Mouse (Mus musculus) c-Kit-positive CD71-positive TER-119-positive erythroid progenitor cells, embryonic 14.5 days (primary cell): ENCODE data around the gene Zfp131.
"Not testable (repeated sequence)": the region's sequence is repeated elsewhere in the genome, so short reads cannot be mapped to it uniquely, and the experiment has no call there.

Experiments
- DNase-seq: peaks from one replicate; pipeline ENCODE4 v3.0.0-alpha.2; 2013; ENCODE audit warnings: low spot score

Gene Zfp131

DNA sequence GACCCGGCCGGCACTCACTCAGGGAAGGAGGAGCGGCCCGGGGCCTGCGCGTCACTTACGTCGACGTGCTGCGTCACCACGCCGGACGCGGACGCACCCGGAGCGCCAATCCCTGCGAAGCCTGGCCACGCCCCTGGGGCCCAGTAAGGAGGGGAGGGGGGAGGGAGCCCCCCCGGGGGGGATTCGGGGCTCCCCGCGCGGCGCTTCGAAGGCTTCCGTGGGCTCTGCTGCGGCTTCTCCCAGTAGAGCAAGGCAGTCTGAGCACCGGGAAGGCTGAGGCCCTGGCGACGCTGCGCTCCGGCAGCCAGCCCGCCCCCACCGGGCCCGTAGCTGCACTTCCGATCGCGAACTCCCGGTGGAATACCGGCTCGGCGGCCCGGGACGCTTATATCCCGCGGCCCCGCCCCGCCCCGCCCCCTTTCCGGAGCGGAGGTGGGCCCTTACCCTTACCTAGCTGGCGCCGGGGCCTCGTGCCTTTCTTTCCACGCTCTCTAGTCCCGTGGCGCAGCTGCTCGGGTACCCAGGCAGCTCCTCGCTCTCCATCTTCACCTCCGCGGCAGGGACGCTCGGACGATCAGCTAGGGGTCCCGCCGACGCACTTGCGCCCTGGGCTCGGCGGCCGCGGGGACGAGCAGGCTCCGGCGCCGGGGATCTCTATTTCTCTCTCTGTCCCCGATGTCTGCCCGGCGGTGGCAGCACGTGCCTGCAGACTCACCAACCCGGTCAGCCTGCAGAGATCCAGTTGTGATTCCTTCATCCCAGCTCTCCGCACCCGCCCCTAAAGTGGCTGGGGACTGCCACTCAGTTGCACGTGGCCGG lies at the start of gene Zfp131:
Zfp131 (minus strand) TSS at position 129 of the 819 bp plus-strand sequence.
- DNase-seq: peak; percentile 90

GRCm38 (mm10) chr13:119839982-119840381 lies 49.3 kb upstream of the Zfp131 start:
- DNase-seq: not testable (repeated sequence)

GRCm38 (mm10) chr13:119837719-119838337 lies 47.1 kb upstream of the Zfp131 start:
- not testable (repeated sequence) for DNase-seq

GRCm38 (mm10) chr13:119836324-119836811 lies 45.7 kb upstream of the Zfp131 start:
- DNase-seq: not testable (repeated sequence)

DNA sequence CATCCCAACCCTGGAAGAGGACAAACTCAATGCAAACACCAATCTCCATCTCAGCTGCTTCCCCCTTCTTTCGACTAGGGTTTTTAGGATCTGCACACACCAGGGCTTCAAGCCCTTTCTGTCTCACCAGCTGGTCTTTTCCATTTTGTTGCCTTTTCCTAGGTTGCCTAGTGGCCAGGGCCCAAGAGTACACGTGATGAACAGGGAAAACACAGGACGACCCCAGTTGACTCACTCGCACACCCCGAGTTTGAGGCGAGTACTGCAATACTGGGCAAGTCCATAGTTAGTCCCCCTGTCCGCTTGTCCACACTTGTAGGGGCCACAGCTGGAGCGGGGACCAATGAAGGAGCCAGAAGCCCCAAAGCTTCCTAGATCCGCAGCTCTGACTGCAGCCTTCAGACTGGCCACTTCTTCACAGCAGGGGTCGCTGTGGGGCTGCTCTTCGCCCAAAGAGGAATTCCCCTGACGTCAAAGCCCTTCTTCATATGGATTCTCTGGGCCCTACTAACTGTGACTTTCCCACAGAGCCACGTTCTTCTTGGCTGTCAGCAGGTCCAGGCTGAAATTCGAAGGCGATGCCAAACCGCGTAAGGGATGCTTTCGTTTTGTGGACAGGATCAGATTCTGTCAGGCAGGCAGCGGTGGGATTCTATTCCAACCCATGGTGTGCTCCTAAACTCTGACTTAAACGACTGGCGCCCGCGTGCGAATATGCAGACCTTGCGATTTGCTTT lies 44.8 kb upstream of the Zfp131 start, which contains the start of gene D13Ertd608e:
D13Ertd608e (plus strand) TSS at position 687 of the 737 bp plus-strand sequence.
- DNase-seq: peak; percentile 3

- not testable (repeated sequence) for DNase-seq
Observed at GRCm38 (mm10) chr13:119830116-119830515, 39.4 kb upstream of the Zfp131 start, which contains the start of gene AF067063. AF067063 (minus strand) TSS chr13:119830216.

DNA sequence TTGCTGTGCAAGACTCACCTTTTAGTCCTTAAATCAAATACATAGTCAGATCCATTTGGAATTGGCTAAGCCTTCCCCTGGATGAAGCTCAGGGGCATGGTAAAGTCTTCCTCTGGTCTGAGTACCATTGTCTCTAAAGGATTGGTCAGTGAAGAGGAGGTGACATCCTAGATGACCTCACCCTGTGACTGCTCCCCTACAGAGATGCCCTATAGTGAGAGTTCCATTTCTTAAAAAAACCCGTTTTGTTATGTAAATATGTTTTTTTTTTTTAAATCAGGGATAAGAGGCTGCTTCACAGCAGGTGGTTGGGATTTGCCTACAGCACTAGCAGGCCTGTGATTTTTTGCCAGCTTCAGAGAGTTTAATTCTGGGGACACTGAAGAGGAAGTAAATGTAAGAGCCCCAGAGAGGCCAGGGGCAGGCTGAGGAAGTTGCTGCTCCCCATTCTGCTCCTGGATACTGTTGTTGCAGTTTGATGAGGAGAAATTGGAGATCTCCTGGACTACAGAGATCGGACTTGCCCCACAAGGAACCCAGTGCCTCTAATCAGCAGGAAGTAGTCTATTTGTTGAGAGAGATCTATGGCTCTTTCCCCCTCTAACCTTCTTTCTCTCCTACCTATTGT lies 27.0 kb upstream of the Zfp131 start:
- DNase-seq: no peak

DNA sequence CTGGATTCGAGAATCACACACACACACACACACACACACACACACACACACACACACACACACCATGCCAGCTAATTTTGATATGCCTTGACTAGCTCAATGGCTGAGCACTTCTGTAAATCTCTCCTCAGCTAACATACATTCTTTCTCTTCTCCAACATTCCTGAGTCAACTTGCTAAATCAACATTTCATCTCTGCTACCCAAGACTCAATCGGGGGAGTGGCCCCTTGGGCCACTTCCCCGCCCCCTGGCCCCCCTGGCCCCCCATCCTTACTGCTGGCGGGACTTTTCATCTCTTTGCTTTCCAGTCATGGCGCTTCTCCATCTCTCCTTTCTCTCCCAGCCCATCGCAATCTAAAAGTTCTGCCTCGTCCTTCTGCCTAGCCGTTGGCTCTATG lies 26.1 kb upstream of the Zfp131 start:
- no peak for DNase-seq

- no peak for DNase-seq
Observed at GRCm38 (mm10) chr13:119810031-119810430, 19.3 kb upstream of the Zfp131 start.

GRCm38 (mm10) chr13:119808937-119809336 lies 18.2 kb upstream of the Zfp131 start:
- no peak for DNase-seq

DNA sequence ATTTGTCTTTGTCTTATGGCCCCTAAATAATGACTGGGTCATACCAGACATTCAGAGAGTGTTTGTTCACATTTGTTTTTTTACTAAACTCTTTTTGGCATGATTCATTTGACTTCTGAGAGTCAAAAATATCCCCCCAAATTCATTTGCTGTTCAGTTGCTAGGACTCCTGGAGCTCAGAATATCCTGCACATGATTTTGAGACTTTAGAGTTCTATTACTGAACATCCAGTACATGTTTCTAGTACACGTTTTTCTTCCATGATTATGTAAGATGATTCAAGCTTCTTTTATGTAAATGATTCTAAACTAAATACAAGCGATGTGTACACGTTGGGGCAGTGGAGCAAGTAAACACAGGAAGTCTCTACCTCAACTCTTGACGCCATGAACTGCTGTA lies 7.0 kb upstream of the Zfp131 start:
- DNase-seq: no peak

GRCm38 (mm10) chr13:119792791-119793404 lies 2.2 kb upstream of the Zfp131 start:
- DNase-seq: no peak

DNA sequence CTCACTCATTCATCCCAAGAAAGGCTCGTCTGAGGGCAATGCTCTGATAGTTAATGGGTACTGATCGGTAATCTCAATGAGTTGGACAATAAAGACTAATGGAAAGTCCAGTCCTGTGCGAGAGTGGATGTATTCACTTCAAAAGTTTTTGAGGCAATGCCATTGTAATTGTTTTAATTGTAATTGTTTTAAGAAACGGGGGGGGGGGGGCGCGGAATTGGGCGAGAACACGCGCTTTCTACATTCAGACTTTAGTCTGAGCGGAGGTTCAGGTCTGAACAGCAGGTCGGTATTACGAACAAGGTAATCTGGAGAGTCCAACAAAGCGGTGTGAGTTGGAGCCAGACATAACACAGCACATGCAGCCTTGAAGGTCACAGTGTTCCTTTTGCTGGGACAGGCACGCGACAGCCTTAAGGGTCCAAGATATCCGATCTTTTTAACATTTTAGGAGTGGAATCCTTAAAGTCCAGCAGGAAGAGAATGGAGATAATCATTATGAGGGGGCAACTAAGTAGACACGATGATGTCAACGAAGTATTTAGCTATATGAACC lies 969 bp upstream of the Zfp131 start:
- no peak for DNase-seq

DNA sequence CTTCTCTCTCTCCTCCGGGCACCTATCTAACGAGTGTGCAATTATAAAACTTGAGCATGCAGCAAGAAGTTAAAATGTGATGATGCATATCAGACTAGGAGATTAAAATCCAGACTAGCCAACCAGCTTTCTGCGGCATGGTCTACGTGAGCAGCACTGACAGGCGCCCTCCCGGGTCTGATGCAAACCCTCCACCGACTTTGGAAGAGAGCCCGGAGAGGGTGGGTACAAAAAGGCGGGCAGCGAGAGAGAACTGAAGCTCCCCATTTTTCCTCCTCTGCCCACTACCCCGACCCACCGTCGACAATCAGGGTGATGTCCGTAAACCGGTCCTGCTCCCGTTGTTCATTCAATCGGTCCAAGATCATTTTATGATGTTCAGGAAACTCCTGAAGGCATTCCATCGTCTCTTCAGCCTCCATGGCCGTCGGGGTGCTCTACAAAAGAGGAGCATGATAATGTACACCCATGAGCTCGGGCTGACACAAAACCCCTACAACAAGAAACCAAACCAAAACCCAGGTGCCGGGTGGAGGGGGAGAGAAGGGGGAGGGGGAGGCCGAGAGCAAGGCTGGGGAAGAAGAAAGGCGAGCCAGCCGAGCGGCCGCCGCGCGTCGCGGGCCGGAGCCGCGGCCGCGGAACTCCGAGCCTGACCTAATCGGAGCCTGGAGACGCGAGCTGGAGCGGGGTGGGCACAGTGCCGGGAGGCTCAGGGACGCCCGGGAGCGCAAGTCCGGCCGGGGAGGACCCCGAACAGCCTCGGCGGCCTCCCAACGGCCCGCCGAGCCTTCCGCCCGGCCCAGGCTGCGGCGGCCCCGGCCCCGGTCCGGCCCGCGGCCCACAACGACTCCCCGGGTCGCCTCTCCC lies 605 bp downstream of the Zfp131 start:
- peak; percentile 56 for DNase-seq

GRCm38 (mm10) chr13:119783581-119783980 lies 7.1 kb downstream of the Zfp131 start:
- no peak for DNase-seq

DNA sequence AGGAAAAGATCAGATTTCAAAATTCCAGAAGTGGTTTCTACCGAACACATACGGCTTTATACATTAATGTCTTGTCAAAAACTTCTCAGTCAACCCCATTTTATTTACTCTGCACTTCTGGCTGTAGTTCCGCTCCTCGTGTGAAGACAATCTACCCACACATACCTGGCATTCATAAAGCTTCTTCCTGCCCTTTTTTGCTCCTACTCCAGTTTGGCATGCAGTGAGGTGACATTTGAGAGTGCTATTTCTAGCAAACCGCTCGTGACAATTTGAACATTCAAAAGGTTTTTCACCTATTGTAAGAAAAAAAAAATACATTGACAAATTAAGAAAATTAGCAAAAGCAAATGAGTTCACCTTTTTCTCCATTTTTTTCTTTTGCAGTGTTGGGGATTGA lies 22.1 kb downstream of the Zfp131 start:
- DNase-seq: no peak

- DNase-seq: no peak
Observed at GRCm38 (mm10) chr13:119766480-119766879, 24.2 kb downstream of the Zfp131 start.

- DNase-seq: no peak
Observed at GRCm38 (mm10) chr13:119756831-119757230, 33.9 kb downstream of the Zfp131 start.

DNA sequence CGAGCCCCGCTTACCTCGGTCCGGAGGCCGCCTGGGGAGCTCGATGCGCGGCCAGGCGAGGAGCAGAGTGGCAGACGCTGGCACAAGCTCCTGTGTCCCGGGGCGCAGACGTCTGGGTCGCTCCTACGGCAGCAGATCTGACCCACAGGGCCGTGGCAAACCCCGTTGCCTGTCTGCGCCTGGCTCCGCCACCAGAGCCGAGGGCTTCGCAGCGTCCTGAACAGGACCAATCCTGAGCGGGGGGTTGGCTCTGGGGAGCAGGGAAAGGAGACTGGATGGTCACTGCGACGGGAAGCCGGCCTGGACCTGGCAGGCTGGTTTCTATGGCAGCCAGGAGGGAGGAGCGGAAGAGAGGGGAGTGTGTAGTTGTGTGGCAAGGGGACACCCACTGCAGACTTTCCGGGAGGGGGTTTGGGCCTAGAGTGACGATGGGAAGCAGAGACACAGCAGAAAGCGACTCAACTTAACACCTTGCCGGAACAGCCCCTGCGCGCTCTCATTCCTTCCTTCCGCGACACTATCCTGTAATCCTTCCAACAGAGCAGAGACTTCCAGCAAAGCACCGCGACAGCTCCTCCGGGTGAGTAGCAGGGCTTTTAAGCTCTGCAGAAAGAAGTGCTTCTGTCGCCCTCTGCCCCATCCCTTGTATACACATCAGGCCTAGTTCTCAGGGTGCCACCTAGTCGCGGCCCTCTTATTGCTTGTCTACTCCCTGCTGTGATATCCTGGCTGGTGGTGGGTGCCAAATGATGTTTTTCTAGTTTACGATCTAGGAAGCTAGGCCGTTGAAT lies 34.8 kb downstream of the Zfp131 start, which contains the start of gene Nim1k:
Nim1k (minus strand) TSS at position 202 of the 791 bp plus-strand sequence.
- DNase-seq: no peak
